Mouse (Mus musculus): Measurements from ENCODE around the gene Tbxas1.

Tbxas1 gene

GRCm38 (mm10) chr6:38875258-38876070 is at the start of gene Tbxas1:
Gene Tbxas1 (plus strand): TSS chr6:38875404.
- in situ Hi-C loops (cut with MboI, MseI), result no loop called here

- in situ Hi-C loops (cut with MboI, MseI), result no loop called here
Observed at GRCm38 (mm10) chr6:38825886-38826285, 49.3 kb upstream of the Tbxas1 start.

- in situ Hi-C loops (cut with MboI, MseI), result no loop called here
Observed at GRCm38 (mm10) chr6:38826857-38827256, 48.3 kb upstream of the Tbxas1 start.

GRCm38 (mm10) chr6:38827435-38827834 is 47.8 kb upstream of the Tbxas1 start:
- in situ Hi-C loops (cut with MboI, MseI), result no loop called here

- in situ Hi-C loops (cut with MboI, MseI), result no loop called here
Observed at GRCm38 (mm10) chr6:38828211-38828610, 47.0 kb upstream of the Tbxas1 start.

GRCm38 (mm10) chr6:38829452-38829851 is 45.8 kb upstream of the Tbxas1 start:
- in situ Hi-C loops (cut with MboI, MseI), result no loop called here

GRCm38 (mm10) chr6:38833721-38834120 is 41.5 kb upstream of the Tbxas1 start:
- in situ Hi-C loops (cut with MboI, MseI), result no loop called here

- in situ Hi-C loops (cut with MboI, MseI), result no loop called here
Observed at GRCm38 (mm10) chr6:38834727-38835126, 40.5 kb upstream of the Tbxas1 start.

- in situ Hi-C loops (cut with MboI, MseI), result no loop called here
Observed at GRCm38 (mm10) chr6:38835217-38835616, 40.0 kb upstream of the Tbxas1 start.

- in situ Hi-C loops (cut with MboI, MseI), result no loop called here
Observed at GRCm38 (mm10) chr6:38838061-38838460, 37.1 kb upstream of the Tbxas1 start.

- in situ Hi-C loops (cut with MboI, MseI), result no loop called here
Observed at GRCm38 (mm10) chr6:38839891-38840290, 35.3 kb upstream of the Tbxas1 start.

GRCm38 (mm10) chr6:38840380-38840779 is 34.8 kb upstream of the Tbxas1 start:
- in situ Hi-C loops (cut with MboI, MseI), result no loop called here

- in situ Hi-C loops (cut with MboI, MseI), result no loop called here
Observed at GRCm38 (mm10) chr6:38840780-38841179, 34.4 kb upstream of the Tbxas1 start.

GRCm38 (mm10) chr6:38841551-38841950 is 33.7 kb upstream of the Tbxas1 start:
- in situ Hi-C loops (cut with MboI, MseI), result no loop called here

- in situ Hi-C loops (cut with MboI, MseI), result loop anchor here in 1 of 2 experiments (5.0 kb wide), 1 partner anchor 33 kb away; no protein-coding TSS in a partner anchor
Observed at GRCm38 (mm10) chr6:38845117-38845516, 30.1 kb upstream of the Tbxas1 start.

GRCm38 (mm10) chr6:38845876-38846275 is 29.3 kb upstream of the Tbxas1 start:
- in situ Hi-C loops (cut with MboI, MseI), result loop anchor here in 1 of 2 experiments (5.0 kb wide), 1 partner anchor 34 kb away; no protein-coding TSS in a partner anchor

GRCm38 (mm10) chr6:38846330-38847195 is 28.6 kb upstream of the Tbxas1 start:
- in situ Hi-C loops (cut with MboI, MseI), result loop anchor here in 1 of 2 experiments (5.0 kb wide), 1 partner anchor 34 kb away; no protein-coding TSS in a partner anchor

GRCm38 (mm10) chr6:38847447-38847846 is 27.8 kb upstream of the Tbxas1 start:
- in situ Hi-C loops (cut with MboI, MseI), result loop anchor here in 1 of 2 experiments (5.0 kb wide), 1 partner anchor 35 kb away; no protein-coding TSS in a partner anchor

- in situ Hi-C loops (cut with MboI, MseI), result loop anchor here in 1 of 2 experiments (5.0 kb wide), 1 partner anchor 36 kb away; no protein-coding TSS in a partner anchor
Observed at GRCm38 (mm10) chr6:38847958-38848910, 27.0 kb upstream of the Tbxas1 start.

- in situ Hi-C loops (cut with MboI, MseI), result no loop called here
Observed at GRCm38 (mm10) chr6:38850715-38851259, 24.4 kb upstream of the Tbxas1 start.

- in situ Hi-C loops (cut with MboI, MseI), result no loop called here
Observed at GRCm38 (mm10) chr6:38851740-38852139, 23.5 kb upstream of the Tbxas1 start.
